Mouse (Mus musculus): Measurements from ENCODE around the gene Abcb6. TPM values are rescaled to one million over a fixed set of nuclear protein-coding genes. Genes with fewer than 3 reads are reported as not detected.

Abcb6 gene
- polyA plus RNA-seq, 1 experiment from 2014 or later, result 70.5 TPM

GRCm38 (mm10) chr1:75147411-75148135 is 32.6 kb downstream of the Abcb6 start:
- Histone ChIP-seq H3K36me3 (ENCODE audit: control insufficient read depth, insufficient read depth, low read length) (peaks cover 31% of the 10 kb centered on the region), H3K4me1 (replicated peaks; ENCODE audit: control insufficient read depth, insufficient read depth, low read length) (peaks cover 11% of the 10 kb centered on the region), H3K4me3 (ENCODE audit: low read depth, low read length) (no peak overlapping the region), H3K4me2 (no peak overlapping the region), H3K9me3 (ENCODE audit: control insufficient read depth, low read length) (no peaks in the 10 kb centered on the region), H3K27ac (ENCODE audit: low read depth, low read length) (no peak overlapping the region), H3K9ac (ENCODE audit: low read depth, low read length) (no peak overlapping the region), H3K27me3 (replicated peaks; ENCODE audit: control insufficient read depth, insufficient read depth, low read length) (no peaks in the 10 kb centered on the region)
- no peak for ATAC-seq (replicated peaks; ENCODE audit: low FRiP score)
- 85% methylated on average over 7 of the region's 7 CpGs for WGBS
- no peak for DNase-seq (ENCODE audit: low spot score)

GRCm38 (mm10) chr1:75145589-75145988 is 34.6 kb downstream of the Abcb6 start:
- Histone ChIP-seq H3K4me2 (peak overlapping the region; percentile 93), H3K4me3 (ENCODE audit: low read depth, low read length) (no peak overlapping the region; the same call in 1 of the 2 replicates), H3K9me3 (ENCODE audit: control insufficient read depth, low read length) (no peaks in the 10 kb centered on the region), H3K9ac (ENCODE audit: low read depth, low read length) (no peak overlapping the region), H3K4me1 (replicated peaks; ENCODE audit: control insufficient read depth, insufficient read depth, low read length) (peaks cover 14% of the 10 kb centered on the region), H3K27me3 (replicated peaks; ENCODE audit: control insufficient read depth, insufficient read depth, low read length) (no peaks in the 10 kb centered on the region), H3K27ac (ENCODE audit: low read depth, low read length) (peak overlapping the region; percentile 41; the same call in 1 of the 2 replicates), H3K36me3 (ENCODE audit: control insufficient read depth, insufficient read depth, low read length) (peaks cover 31% of the 10 kb centered on the region)
- DNase-seq (ENCODE audit: low spot score), result no peak
- ATAC-seq (replicated peaks; ENCODE audit: low FRiP score), result peak; percentile 42
- 56% methylated on average over 3 of the region's 3 CpGs for WGBS

- Histone ChIP-seq H3K9me3 (ENCODE audit: control insufficient read depth, low read length) (no peaks in the 10 kb centered on the region), H3K36me3 (ENCODE audit: control insufficient read depth, insufficient read depth, low read length) (peaks cover 42% of the 10 kb centered on the region), H3K9ac (ENCODE audit: low read depth, low read length) (peak within 1 kb of the TSS; percentile 97), H3K4me3 (ENCODE audit: low read depth, low read length) (peak within 1 kb of the TSS; percentile 95), H3K27me3 (replicated peaks; ENCODE audit: control insufficient read depth, insufficient read depth, low read length) (no peaks in the 10 kb centered on the region), H3K4me2 (peak within 1 kb of the TSS; percentile 93), H3K4me1 (replicated peaks; ENCODE audit: control insufficient read depth, insufficient read depth, low read length) (peaks cover 41% of the 10 kb centered on the region), H3K27ac (ENCODE audit: low read depth, low read length) (peak within 1 kb of the TSS; percentile 98)
- DNase-seq (ENCODE audit: low spot score) (peak; percentile 99), ATAC-seq (replicated peaks; ENCODE audit: low FRiP score) (peak; percentile 80)
- under 1% methylated on average over 91 of the region's 91 CpGs for WGBS
These were observed 37.6 kb downstream of the Abcb6 start, which contains the start of the genes Cnppd1 and Retreg2 for GRCm38 (mm10) chr1:75142301-75143261. Gene Cnppd1 (minus strand): TSS chr1:75142711. Gene Retreg2 (plus strand): TSS chr1:75142778.

DNA sequence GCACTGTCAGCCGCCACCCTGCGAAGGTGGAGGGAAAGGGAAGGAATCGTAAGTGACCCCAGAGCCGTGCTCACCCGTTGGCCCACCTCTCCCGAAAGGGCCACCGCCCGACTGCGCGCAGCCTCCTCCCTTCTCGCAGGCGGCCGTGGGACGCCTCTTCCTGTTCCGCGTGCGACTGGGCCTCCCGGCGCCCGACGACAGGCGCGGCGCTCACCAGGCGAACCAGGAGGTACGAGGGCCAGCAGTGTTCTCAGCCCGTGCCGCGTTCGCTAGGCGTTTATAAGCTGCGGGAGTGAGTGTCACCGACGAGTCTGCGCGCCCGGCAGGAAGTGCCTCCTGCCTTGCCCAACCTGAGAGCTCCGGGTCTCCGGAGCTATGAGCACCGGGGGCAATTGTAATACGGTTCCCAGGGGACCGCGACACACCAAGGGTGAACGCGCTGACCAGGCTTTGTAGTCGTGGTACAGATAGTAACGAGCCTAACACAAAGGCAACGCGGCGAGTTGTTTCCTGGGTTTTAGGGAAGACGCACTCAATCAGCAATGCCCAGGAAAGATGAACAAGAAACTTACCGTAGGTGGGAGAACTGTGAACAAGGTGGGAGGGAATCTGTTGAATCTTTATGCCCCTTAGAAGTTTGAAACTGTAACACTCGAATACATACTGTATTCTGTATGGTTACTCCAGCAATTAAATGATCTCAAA is 38.6 kb downstream of the Abcb6 start:
- Histone ChIP-seq H3K27ac (ENCODE audit: low read depth, low read length) (peak overlapping the region; percentile 98), H3K4me1 (replicated peaks; ENCODE audit: control insufficient read depth, insufficient read depth, low read length) (peaks cover 48% of the 10 kb centered on the region), H3K9ac (ENCODE audit: low read depth, low read length) (peak overlapping the region; percentile 97), H3K4me2 (peak overlapping the region; percentile 93), H3K4me3 (ENCODE audit: low read depth, low read length) (peak overlapping the region; percentile 95), H3K27me3 (replicated peaks; ENCODE audit: control insufficient read depth, insufficient read depth, low read length) (no peaks in the 10 kb centered on the region), H3K9me3 (ENCODE audit: control insufficient read depth, low read length) (no peaks in the 10 kb centered on the region), H3K36me3 (ENCODE audit: control insufficient read depth, insufficient read depth, low read length) (peaks cover 35% of the 10 kb centered on the region)
- DNase-seq (ENCODE audit: low spot score), result peak; percentile 74
- under 1% methylated on average over 53 of the region's 53 CpGs for WGBS
- ATAC-seq (replicated peaks; ENCODE audit: low FRiP score), result peak; percentile 36

GRCm38 (mm10) chr1:75140601-75141190 is 39.5 kb downstream of the Abcb6 start:
- H3K4me1 ChIP-seq (replicated peaks; ENCODE audit: control insufficient read depth, insufficient read depth, low read length), result peaks cover 57% of the 10 kb centered on the region

GRCm38 (mm10) chr1:75138448-75138847 is 41.7 kb downstream of the Abcb6 start:
- Histone ChIP-seq H3K27me3 (replicated peaks; ENCODE audit: control insufficient read depth, insufficient read depth, low read length) (no peaks in the 10 kb centered on the region), H3K9ac (ENCODE audit: low read depth, low read length) (0 out of 2 replicates have a peak overlapping the region, but pooled peaks have one; percentile 8), H3K36me3 (ENCODE audit: control insufficient read depth, insufficient read depth, low read length) (peaks cover 25% of the 10 kb centered on the region), H3K9me3 (ENCODE audit: control insufficient read depth, low read length) (no peaks in the 10 kb centered on the region), H3K27ac (ENCODE audit: low read depth, low read length) (peak overlapping the region; percentile 97), H3K4me3 (ENCODE audit: low read depth, low read length) (no peak overlapping the region), H3K4me1 (replicated peaks; ENCODE audit: control insufficient read depth, insufficient read depth, low read length) (peaks cover 51% of the 10 kb centered on the region), H3K4me2 (peak overlapping the region; percentile 93)
- WGBS, result 78% methylated on average over 2 of the region's 2 CpGs
- ATAC-seq (replicated peaks; ENCODE audit: low FRiP score), result no peak
- no peak for DNase-seq (ENCODE audit: low spot score)

More at GRCm38 (mm10) chr1:75140601-75141190, 39.5 kb downstream of the Abcb6 start:
- WGBS, result 61% methylated on average over 4 of the region's 4 CpGs
- peak overlapping the region; percentile 95 for H3K4me3 ChIP-seq (ENCODE audit: low read depth, low read length)
- peak overlapping the region; percentile 93 for H3K4me2 ChIP-seq
- ATAC-seq (replicated peaks; ENCODE audit: low FRiP score), result no peak
- no peaks in the 10 kb centered on the region for H3K9me3 ChIP-seq (ENCODE audit: control insufficient read depth, low read length)
- no peak for DNase-seq (ENCODE audit: low spot score)
- H3K36me3 ChIP-seq (ENCODE audit: control insufficient read depth, insufficient read depth, low read length), result peaks cover 33% of the 10 kb centered on the region
- no peaks in the 10 kb centered on the region for H3K27me3 ChIP-seq (replicated peaks; ENCODE audit: control insufficient read depth, insufficient read depth, low read length)
- peak overlapping the region; percentile 98 for H3K27ac ChIP-seq (ENCODE audit: low read depth, low read length)
- peak overlapping the region; percentile 97 for H3K9ac ChIP-seq (ENCODE audit: low read depth, low read length)

DNA sequence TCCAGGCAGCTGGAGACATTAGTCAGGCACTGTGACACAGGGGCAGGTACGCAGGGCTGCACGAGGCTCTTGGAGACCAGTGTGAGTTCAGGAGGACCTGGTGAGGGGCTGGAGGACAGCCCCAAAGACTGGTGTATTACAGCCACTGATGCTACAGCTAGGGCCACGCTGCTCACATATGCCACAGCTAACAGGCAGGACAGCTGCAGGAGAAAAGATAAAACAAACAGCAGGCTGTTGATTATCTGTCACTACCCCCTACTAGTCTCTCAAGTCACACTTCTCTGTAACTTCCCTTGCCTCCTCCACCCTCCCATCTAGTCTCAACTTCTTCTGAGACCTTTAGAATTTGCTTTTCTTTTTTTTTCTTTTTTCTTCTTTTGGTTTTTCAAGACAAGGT is 43.5 kb downstream of the Abcb6 start:
- 31% methylated on average over 3 of the region's 3 CpGs for WGBS
- H3K4me2 ChIP-seq, result peak overlapping the region; percentile 93
- H3K27ac ChIP-seq (ENCODE audit: low read depth, low read length), result peak overlapping the region; percentile 97
- no peaks in the 10 kb centered on the region; the same call in 1 of the 2 replicates for H3K27me3 ChIP-seq (replicated peaks; ENCODE audit: control insufficient read depth, insufficient read depth, low read length)
- peaks cover 25% of the 10 kb centered on the region for H3K36me3 ChIP-seq (ENCODE audit: control insufficient read depth, insufficient read depth, low read length)
- H3K9me3 ChIP-seq (ENCODE audit: control insufficient read depth, low read length), result no peaks in the 10 kb centered on the region
- H3K4me3 ChIP-seq (ENCODE audit: low read depth, low read length), result 0 out of 2 replicates have a peak overlapping the region, but pooled peaks have one; percentile 18
- peaks cover 53% of the 10 kb centered on the region for H3K4me1 ChIP-seq (replicated peaks; ENCODE audit: control insufficient read depth, insufficient read depth, low read length)
- DNase-seq (ENCODE audit: low spot score) (no peak), ATAC-seq (replicated peaks; ENCODE audit: low FRiP score) (peak; percentile 94)
- peak overlapping the region; percentile 42 for H3K9ac ChIP-seq (ENCODE audit: low read depth, low read length)
